Mouse (Mus musculus): ENCODE data around the gene Vmn1r139. TPM values are rescaled to one million over a fixed set of nuclear protein-coding genes. Genes with fewer than 3 reads are reported as not detected.
"Not testable (repeated sequence)": the region's sequence is repeated elsewhere in the genome, so short reads cannot be mapped to it uniquely, and the experiment has no call there.

Vmn1r139 gene
- not detected in 2 replicates for polyA plus RNA-seq (2015; fragmentation: Nextera tagmentation; extraction: Ambion mirVana)

DNA sequence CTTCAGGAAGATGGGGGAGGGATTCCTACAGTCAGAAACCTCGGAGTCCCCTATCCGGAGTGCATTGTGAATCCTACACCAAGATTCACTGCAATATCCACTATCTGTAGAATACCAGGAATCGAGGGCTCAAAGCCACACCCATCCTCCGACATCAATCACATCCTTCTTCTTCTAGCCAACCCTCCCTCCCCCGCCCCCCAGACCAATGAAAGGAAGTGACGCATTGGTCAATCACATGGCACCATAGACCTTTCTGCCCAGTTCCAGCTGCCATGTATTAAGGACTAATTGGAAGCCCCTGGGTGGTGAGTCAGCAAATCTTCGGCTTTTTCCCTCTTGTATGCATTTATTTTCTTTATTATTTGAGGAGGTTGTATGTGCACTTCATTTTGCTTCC is at the start of gene Vmn1r139:
Vmn1r139 (plus strand) TSS at position 301 of the 400 bp plus-strand sequence.
- not testable (repeated sequence) for H3K9ac ChIP-seq (ENCODE audit: low read length); H3K36me3 ChIP-seq (ENCODE audit: control insufficient read depth, insufficient read depth, low read length); H3K27ac ChIP-seq (replicated peaks); H3K4me1 ChIP-seq (replicated peaks; ENCODE audit: control insufficient read depth, insufficient read depth); DNase-seq (ENCODE audit: low spot score); H3K9me3 ChIP-seq (ENCODE audit: control insufficient read depth, low read length); H3K4me2 ChIP-seq (replicated peaks; ENCODE audit: low read depth); H3K4me3 ChIP-seq (ENCODE audit: low read depth, low read length); H3K27me3 ChIP-seq (ENCODE audit: control insufficient read depth, insufficient read depth, low read length); ATAC-seq (ENCODE audit: low FRiP score, low TSS enrichment)
- WGBS, result no CpG with 5 or more reads among the region's 7 CpGs

DNA sequence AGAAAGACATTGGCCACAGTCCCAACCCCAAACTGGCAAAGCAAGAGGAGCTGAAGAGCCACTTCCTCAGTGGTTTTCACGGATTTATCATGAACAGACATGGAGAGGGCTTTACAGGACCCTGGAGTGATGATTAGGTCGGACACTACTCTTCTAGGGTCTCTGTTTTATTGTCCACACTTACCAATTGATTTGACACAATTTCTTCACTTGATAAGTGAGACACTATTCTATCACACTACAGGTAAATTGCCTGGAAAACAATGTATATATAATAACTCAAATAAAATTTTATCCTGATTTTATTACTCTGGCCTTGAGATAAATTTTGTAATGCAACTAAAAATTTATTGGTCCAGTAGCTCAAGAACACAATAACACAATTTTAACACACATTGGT is 40.1 kb upstream of the Vmn1r139 start, which contains the start of gene Vmn1r138:
Vmn1r138 (minus strand) TSS at position 101 of the 400 bp plus-strand sequence.
- H3K4me2 ChIP-seq (replicated peaks; ENCODE audit: low read depth); H3K9ac ChIP-seq (ENCODE audit: low read length); H3K4me1 ChIP-seq (replicated peaks; ENCODE audit: control insufficient read depth, insufficient read depth); H3K27ac ChIP-seq (replicated peaks); H3K9me3 ChIP-seq (ENCODE audit: control insufficient read depth, low read length); DNase-seq (ENCODE audit: low spot score); H3K27me3 ChIP-seq (ENCODE audit: control insufficient read depth, insufficient read depth, low read length); H3K36me3 ChIP-seq (ENCODE audit: control insufficient read depth, insufficient read depth, low read length); ATAC-seq (ENCODE audit: low FRiP score, low TSS enrichment); H3K4me3 ChIP-seq (ENCODE audit: low read depth, low read length): not testable (repeated sequence)
- WGBS, result no CpG with 5 or more reads among the region's 2 CpGs

DNA sequence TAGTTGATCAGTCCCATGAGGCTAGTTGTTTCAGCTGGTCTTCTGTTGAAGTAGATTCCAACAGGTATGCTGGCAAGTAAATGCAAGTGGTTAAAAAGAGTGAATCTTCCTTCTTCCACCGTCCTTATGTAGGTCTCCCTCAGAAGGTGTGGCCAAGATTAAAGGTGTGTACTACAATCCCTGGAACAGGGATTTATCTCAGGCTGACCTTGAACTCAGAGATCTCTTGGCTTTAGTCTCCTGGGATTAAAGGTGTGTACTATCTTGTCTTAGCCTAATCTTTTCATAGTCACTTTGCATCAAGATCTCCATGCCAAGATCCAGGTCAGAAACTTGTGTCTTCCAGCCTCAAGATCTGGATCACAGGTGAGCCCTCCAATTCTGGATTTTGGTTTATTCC is 12.7 kb upstream of the Vmn1r139 start, which contains the start of gene Gm6176:
Gm6176 (minus strand) TSS at position 101 of the 400 bp plus-strand sequence.
- ATAC-seq (ENCODE audit: low FRiP score, low TSS enrichment); H3K27ac ChIP-seq (replicated peaks); H3K4me1 ChIP-seq (replicated peaks; ENCODE audit: control insufficient read depth, insufficient read depth); H3K9me3 ChIP-seq (ENCODE audit: control insufficient read depth, low read length); H3K36me3 ChIP-seq (ENCODE audit: control insufficient read depth, insufficient read depth, low read length); H3K4me3 ChIP-seq (ENCODE audit: low read depth, low read length); H3K9ac ChIP-seq (ENCODE audit: low read length); H3K27me3 ChIP-seq (ENCODE audit: control insufficient read depth, insufficient read depth, low read length); H3K4me2 ChIP-seq (replicated peaks; ENCODE audit: low read depth); DNase-seq (ENCODE audit: low spot score): not testable (repeated sequence)
- no CpG with 5 or more reads among the region's 1 CpGs for WGBS

DNA sequence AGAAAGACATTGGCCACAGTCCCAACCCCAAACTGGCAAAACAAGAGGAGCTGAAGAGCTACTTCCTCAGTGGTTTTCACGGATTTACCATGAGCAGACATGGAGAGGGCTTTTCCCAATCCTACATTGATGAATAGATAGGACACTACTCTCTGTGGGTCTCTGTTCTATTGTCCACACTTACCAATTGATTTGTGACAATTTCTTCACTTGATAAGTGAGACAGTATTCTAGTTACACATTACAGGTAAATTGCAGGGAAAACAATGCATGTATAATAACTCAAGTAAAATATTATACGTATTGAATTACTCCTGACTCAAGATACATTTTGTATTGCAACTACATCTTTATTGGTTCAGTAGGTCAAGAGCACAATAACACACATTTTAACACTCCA is 49.3 kb downstream of the Vmn1r139 start, which contains the start of gene Gm16451:
Gm16451 (minus strand) TSS at position 101 of the 400 bp plus-strand sequence.
- H3K9me3 ChIP-seq (ENCODE audit: control insufficient read depth, low read length); DNase-seq (ENCODE audit: low spot score): not testable (repeated sequence)

DNA sequence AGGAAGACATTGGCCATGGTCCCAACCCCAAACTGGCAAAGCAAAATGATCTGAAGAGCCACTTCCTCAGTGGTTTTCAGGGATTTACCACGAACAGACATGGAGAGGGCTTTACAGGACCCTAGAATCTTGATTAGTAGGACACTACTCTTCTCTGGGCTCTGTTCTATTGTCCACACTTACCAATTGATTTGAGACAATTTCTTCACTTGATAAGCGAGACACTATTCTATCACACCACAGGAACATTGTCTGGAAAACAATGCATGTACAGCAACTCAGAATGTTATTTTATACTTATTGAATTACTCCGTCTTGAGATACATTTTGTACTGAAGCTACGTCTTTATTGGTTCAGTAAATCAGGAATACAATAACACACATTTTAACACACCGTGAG is 65.8 kb downstream of the Vmn1r139 start, which contains the start of gene Gm10666:
Gm10666 (minus strand) TSS at position 101 of the 400 bp plus-strand sequence.
- WGBS, result no CpG with 5 or more reads among the region's 5 CpGs
- not testable (repeated sequence) for DNase-seq (ENCODE audit: low spot score); H3K4me3 ChIP-seq (ENCODE audit: low read depth, low read length); H3K27ac ChIP-seq (replicated peaks); H3K4me2 ChIP-seq (replicated peaks; ENCODE audit: low read depth); ATAC-seq (ENCODE audit: low FRiP score, low TSS enrichment); H3K27me3 ChIP-seq (ENCODE audit: control insufficient read depth, insufficient read depth, low read length); H3K36me3 ChIP-seq (ENCODE audit: control insufficient read depth, insufficient read depth, low read length); H3K4me1 ChIP-seq (replicated peaks; ENCODE audit: control insufficient read depth, insufficient read depth); H3K9ac ChIP-seq (ENCODE audit: low read length); H3K9me3 ChIP-seq (ENCODE audit: control insufficient read depth, low read length)

More for the DNA sequence above, 49.3 kb downstream of the Vmn1r139 start, which contains the start of gene Gm16451:
- not testable (repeated sequence) for H3K27me3 ChIP-seq (ENCODE audit: control insufficient read depth, insufficient read depth, low read length); H3K4me1 ChIP-seq (replicated peaks; ENCODE audit: control insufficient read depth, insufficient read depth); H3K27ac ChIP-seq (replicated peaks); H3K4me2 ChIP-seq (replicated peaks; ENCODE audit: low read depth); ATAC-seq (ENCODE audit: low FRiP score, low TSS enrichment); H3K36me3 ChIP-seq (ENCODE audit: control insufficient read depth, insufficient read depth, low read length); H3K9ac ChIP-seq (ENCODE audit: low read length); H3K4me3 ChIP-seq (ENCODE audit: low read depth, low read length)
- no CpG with 5 or more reads among the region's 2 CpGs for WGBS

Other genes with a start within 250 kb of the Vmn1r139 start
- not detected in 2 replicates for gene Vmn1r135, start 236.7 kb upstream of the Vmn1r139 start, polyA plus RNA-seq (2015; fragmentation: Nextera tagmentation; extraction: Ambion mirVana)
- not detected in 2 replicates for gene Gm5725, start 224.8 kb upstream of the Vmn1r139 start, polyA plus RNA-seq (2015; fragmentation: Nextera tagmentation; extraction: Ambion mirVana)
- gene Gm5891, start 147.8 kb upstream of the Vmn1r139 start, polyA plus RNA-seq (2015; fragmentation: Nextera tagmentation; extraction: Ambion mirVana), result not detected in 2 replicates
- gene Vmn1r137, start 74.5 kb upstream of the Vmn1r139 start, polyA plus RNA-seq (2015; fragmentation: Nextera tagmentation; extraction: Ambion mirVana), result not detected in 2 replicates
- gene Vmn1r138, start 40.2 kb upstream of the Vmn1r139 start, polyA plus RNA-seq (2015; fragmentation: Nextera tagmentation; extraction: Ambion mirVana), result not detected in 2 replicates
- not detected in 2 replicates for gene Gm6176, start 12.8 kb upstream of the Vmn1r139 start, polyA plus RNA-seq (2015; fragmentation: Nextera tagmentation; extraction: Ambion mirVana)
- not detected in 2 replicates for gene Gm16451, start 49.2 kb downstream of the Vmn1r139 start, polyA plus RNA-seq (2015; fragmentation: Nextera tagmentation; extraction: Ambion mirVana)
- gene Gm10666, start 65.7 kb downstream of the Vmn1r139 start, polyA plus RNA-seq (2015; fragmentation: Nextera tagmentation; extraction: Ambion mirVana), result not detected in 2 replicates
- not detected in 2 replicates for gene Vmn1r142, start 95.0 kb downstream of the Vmn1r139 start, polyA plus RNA-seq (2015; fragmentation: Nextera tagmentation; extraction: Ambion mirVana)
- gene Vmn1r143, start 120.3 kb downstream of the Vmn1r139 start, polyA plus RNA-seq (2015; fragmentation: Nextera tagmentation; extraction: Ambion mirVana), result not detected in 2 replicates
- gene Gm8653, start 132.2 kb downstream of the Vmn1r139 start, polyA plus RNA-seq (2015; fragmentation: Nextera tagmentation; extraction: Ambion mirVana), result not detected in 2 replicates
- not detected in 2 replicates for gene Gm8453, start 160.4 kb downstream of the Vmn1r139 start, polyA plus RNA-seq (2015; fragmentation: Nextera tagmentation; extraction: Ambion mirVana)